Mouse (Mus musculus) embryo, embryonic 9.5 days (tissue): ENCODE measurements around the gene Gpa33.

Experiments used
- DNase-seq: peaks from one replicate; pipeline ENCODE4 v3.0.0-alpha.2; 2017; ENCODE audit errors: extremely low spot score

Gene Gpa33

GRCm38 (mm10) chr1:166130224-166130860 is at the start of gene Gpa33:
TSS of gene Gpa33 (plus strand) at chr1:166130238.
- DNase-seq, result no peak

DNA sequence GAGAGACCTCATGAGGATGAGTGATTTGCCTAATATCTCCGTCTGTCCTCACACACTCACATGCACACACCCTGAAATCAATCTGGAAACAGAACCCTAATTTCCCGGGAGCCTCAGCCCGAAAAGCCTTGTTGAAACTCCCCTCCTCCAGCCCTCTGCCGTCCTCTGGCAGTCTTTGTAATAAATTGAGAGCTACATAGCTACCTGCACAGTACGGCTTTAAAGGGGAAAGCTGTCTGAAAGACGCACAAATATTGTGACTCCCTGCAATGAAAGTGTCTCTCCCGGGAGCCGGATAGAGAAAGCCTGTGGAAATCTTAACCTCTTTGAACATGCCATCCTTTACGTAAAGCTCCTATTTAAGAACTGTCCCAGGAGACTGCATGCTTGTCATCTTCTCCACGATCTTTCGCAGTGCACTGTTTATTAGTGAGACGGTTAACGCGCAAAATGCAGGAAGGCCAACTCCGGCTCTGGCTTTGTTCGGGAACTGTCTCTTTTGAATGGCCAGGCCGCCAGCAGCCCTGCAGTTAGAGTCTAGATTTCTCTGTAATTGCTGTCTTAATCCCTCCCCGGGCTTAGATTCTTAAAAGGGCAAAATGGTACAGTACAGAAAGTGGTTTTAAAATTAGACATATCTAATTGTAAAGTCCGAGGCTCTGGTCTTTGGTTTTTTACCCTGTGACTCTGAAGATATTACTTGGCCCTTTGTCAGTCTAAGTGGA is 41.4 kb upstream of the Gpa33 start:
- DNase-seq, result no peak

GRCm38 (mm10) chr1:166089337-166089736 is 40.7 kb upstream of the Gpa33 start:
- DNase-seq, result no peak

DNA sequence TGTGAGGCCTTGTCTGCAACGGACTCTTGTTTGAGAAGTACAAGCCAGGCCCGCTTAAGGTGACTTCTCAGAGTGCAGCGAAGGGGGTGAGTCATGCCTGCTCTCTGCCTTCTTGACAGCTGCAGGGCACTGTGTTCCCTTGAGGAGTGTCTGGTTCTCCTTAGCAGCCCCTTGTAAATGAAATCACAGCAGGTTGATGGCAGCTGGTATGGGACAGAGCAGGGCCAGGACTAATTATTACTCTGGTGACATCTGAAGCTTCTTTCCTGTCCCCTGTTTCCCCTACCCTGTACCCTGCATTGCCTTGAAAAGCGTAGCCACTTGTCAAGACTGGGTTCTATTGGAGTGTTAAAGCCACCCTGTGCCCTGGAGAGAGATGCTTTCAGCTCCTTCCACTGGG is 40.3 kb upstream of the Gpa33 start:
- no peak for DNase-seq

- DNase-seq, result no peak
Measured at GRCm38 (mm10) chr1:166090306-166090705, 39.7 kb upstream of the Gpa33 start.

DNA sequence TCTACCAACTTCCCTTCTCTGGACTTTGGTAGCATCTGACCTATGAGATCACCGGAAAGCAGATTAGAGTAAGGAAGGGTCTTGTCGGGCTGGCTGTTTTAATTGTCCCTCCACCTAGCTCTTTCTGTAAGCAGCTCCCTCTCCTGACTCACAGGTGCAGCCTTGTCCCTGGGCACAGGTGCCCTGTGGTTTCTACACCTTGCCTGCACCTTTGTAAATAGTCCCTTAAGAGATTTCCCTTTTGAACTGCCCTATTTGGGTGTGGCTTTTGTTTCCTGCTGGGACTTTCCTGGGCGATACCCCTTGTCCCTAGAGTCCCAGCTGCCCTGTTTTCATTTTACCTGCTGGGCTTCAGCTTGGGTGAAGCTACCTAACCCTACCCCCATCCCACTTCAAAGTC is 35.6 kb upstream of the Gpa33 start:
- no peak for DNase-seq

DNA sequence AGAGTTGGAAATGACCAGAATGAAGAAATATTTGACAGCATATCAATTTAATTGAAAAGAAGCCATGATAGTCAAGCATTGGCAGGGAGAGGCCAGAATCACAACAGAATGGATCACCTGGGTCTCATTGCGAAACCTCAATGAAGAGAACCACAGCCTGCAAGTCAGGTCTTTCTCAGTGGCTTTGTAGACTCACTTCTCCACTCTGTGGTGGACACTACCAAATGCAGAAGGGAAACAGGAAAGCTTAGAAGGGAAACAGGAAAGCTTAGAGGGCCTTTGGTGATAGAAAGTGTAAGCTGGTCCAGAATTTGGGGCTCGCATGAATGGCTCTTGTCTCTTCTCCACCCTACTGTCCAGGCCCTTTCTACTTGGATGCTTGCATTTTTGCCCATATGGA is 31.9 kb upstream of the Gpa33 start:
- DNase-seq, result no peak

GRCm38 (mm10) chr1:166102920-166103608 is 27.0 kb upstream of the Gpa33 start:
- DNase-seq, result peak; percentile 57

DNA sequence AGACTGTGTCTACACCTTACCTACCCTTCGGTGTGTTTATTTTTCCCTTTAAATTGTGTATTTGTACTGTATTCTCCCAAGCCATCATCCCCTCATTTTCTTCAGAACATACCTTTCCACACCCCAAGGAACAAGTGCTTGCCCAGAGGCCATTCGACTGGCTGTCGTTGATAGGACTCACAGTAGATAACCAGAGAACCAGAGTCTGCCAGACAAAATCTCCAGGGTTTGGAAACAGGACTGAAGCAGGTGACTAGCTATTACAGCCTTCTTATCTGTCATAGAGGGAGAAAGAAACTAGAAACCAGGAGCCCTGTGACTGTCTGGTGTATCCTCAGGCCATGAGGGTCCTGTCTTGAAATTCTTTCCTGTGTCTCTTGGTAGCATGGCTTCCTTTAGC is 25.2 kb upstream of the Gpa33 start:
- DNase-seq, result no peak

GRCm38 (mm10) chr1:166105464-166105863 is 24.6 kb upstream of the Gpa33 start:
- no peak for DNase-seq

DNA sequence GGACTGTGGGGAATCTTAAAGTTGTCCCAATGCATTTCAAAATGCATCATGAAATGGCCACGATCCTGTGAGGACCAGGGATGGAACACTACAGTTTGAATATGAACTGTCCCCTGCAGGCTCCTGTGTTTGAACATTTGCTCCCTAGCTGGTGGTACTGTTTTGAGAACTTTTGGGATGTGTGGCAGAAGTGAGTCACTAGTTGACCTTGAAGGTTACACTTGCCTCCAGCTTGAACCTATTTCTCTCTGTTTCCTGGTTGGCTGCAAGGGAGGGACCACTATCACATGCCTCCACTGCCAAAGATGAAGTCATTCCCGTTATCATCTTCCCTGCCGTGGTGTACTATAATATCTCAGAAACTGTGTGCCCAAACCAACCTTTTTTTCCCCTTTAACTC is 15.1 kb upstream of the Gpa33 start:
- no peak for DNase-seq

- DNase-seq, result no peak
Measured at GRCm38 (mm10) chr1:166115719-166116118, 14.3 kb upstream of the Gpa33 start.

GRCm38 (mm10) chr1:166117866-166118639 is 12.0 kb upstream of the Gpa33 start:
- DNase-seq, result no peak

- no peak for DNase-seq
Measured at GRCm38 (mm10) chr1:166122114-166122513, 7.9 kb upstream of the Gpa33 start.

DNA sequence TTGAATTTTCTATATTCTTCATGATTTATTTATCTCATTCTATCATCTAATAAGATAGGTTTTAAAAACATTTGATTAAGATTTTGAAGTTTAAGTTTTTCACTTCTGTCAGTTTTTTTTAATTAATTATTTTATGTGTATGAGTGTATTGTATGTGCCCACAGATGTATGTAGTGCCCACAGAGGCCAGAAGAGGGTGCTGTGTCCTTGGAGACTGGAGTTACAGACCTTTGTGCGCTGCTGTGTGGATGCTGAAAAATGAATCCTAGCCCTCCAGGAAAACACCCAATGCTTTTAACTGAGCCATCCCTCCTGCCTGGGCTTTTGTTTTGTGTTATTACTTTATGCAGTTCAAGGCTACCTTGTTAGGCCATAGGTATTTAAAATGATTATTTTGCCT is 7.0 kb upstream of the Gpa33 start:
- DNase-seq, result no peak

DNA sequence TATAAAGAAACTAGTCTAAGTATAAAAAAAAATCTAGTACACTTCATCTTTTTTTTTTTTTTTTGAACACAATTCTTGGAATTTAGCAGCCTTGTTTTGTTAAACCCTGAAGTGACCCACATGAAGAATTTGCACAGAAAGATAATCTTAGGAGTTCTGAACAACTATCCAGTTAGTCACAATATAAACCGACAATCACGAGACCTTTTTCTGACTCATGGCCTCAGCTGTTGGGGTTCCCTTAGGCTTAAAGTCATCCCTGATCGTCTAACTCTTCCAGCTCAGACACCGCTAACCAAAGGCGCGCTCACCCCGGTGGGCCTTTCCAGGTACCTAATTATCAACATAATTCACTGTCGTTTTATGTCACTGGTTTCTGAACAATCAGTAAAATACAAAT is 6.3 kb upstream of the Gpa33 start:
- DNase-seq, result no peak

- DNase-seq, result no peak
Measured at GRCm38 (mm10) chr1:166124932-166125593, 5.0 kb upstream of the Gpa33 start.

- DNase-seq, result no peak
Measured at GRCm38 (mm10) chr1:166126290-166126689, 3.7 kb upstream of the Gpa33 start.

DNA sequence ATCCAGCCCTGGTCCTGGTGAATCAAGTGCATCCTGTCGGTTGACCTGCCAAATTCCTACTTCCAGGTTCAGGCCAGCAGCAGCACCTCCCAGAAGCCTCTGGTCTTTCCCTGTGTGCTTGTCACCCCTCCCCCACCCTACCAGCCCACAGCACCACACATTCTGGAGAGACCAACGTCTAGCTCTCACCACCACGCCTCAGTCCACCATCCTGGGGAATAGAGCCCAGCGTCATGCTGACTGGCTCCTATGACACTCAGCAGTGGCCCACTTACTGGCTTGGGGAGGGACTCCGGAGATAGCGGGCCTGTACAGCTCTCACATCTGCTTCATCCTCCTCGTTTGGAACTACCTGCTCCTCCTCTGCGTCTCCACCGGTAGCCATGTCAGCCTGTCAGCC is 3.2 kb upstream of the Gpa33 start:
- peak; percentile 13 for DNase-seq

DNA sequence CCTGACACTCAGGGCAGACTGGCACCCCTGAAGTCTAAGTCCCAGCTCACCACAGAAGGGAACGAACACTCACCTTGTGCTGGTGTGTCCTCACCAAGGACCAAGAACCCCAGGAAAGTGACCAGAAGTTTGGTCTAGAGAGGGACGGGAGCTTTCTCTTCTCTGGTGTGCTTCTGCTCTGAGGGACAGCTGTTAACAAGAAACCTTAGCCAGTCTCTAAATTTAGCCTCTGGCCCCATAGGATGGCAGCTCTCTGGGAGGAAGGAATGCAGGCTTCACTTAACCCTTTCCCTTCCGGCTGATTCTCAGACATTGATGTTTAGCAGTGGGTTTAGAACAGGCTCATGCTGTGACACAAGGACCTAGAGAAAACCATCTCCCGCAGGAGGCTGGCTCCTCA is 2.3 kb upstream of the Gpa33 start, which contains the start of gene Dusp27:
TSS of gene Dusp27 (minus strand) at position 204 of the 400 bp plus-strand sequence.
- DNase-seq, result peak; percentile 42

DNA sequence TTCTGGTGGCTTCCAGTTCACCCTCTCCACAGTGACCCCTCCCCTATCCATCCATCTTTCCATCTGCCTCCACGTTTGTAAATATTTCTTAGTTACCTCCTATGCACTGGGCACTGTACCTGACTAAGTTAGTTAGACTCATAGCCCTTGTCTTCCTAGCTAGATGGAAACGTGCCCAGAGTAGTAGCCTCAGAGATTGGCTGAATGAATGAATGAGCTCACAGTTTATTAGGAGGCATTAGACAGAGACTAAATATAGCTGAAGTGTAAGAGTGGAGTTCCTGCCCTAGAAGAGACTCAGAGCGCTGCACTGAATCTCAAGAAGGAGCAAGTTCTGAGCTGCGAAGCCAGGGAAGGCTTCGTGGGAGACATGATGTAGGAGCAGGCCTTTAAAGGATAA is 1.5 kb upstream of the Gpa33 start:
- DNase-seq, result no peak

- DNase-seq, result no peak
Measured at GRCm38 (mm10) chr1:166132367-166132766, 2.3 kb downstream of the Gpa33 start.
